Mouse (Mus musculus) brown adipose tissue, adult 24 weeks (tissue): ENCODE measurements around the gene Klf7. TPM values are rescaled to one million over a fixed set of nuclear protein-coding genes. Genes with fewer than 3 reads are reported as not detected.

Source experiments
- H3K27ac ChIP-seq: fragments of 200-500 bp; replicated peaks from 2 replicates; pipeline ENCODE4 v1.5.1; 2012; ENCODE audit warnings: low read depth, mild to moderate bottlenecking, low read length
- H3K4me1 ChIP-seq: fragments of 200-500 bp; 2 replicates; pipeline ENCODE4 v1.6.1; 2012; ENCODE audit warnings: low read length, mixed read lengths; ENCODE audit not compliant: control insufficient read depth, insufficient read depth, insufficient read length
- H3K4me3 ChIP-seq: fragments of 200-500 bp; 2 replicates; pipeline ENCODE4 v1.5.1; 2012; ENCODE audit warnings: low read depth, mild to moderate bottlenecking, low read length, moderate library complexity; ENCODE audit not compliant: insufficient read depth
- polyA plus RNA-seq: library from polyadenylated mRNA; stranded (reverse); fragments of >200 nt; gene quantifications from 2 replicates; pipeline ENCODE4 v1.2.4, GENCODE M21; 2012; ENCODE audit not compliant: missing spikeins, insufficient read depth, insufficient read length

The Klf7 gene
- polyA plus RNA-seq, 1 experiment, result 5.8 TPM

GRCm38 (mm10) chr1:64060699-64061454 is 61.2 kb downstream of the Klf7 start:
- Histone ChIP-seq H3K4me1 (peaks cover 15% of the 10 kb centered on the region), H3K4me3 (no peak overlapping the region), H3K27ac (peak overlapping the region; percentile 26; the same call in 1 of the 2 replicates)

- H3K4me3 ChIP-seq, result no peak overlapping the region
- H3K27ac ChIP-seq, result no peak overlapping the region
- H3K4me1 ChIP-seq, result peaks cover 15% of the 10 kb centered on the region
These were observed 62.0 kb downstream of the Klf7 start for GRCm38 (mm10) chr1:64060116-64060515.

- Histone ChIP-seq H3K27ac (no peak overlapping the region), H3K4me1 (peaks cover 19% of the 10 kb centered on the region), H3K4me3 (no peak overlapping the region)
These were observed 65.5 kb downstream of the Klf7 start for GRCm38 (mm10) chr1:64056541-64056940.

- Histone ChIP-seq H3K4me1 (peaks cover 19% of the 10 kb centered on the region), H3K27ac (no peak overlapping the region), H3K4me3 (no peak overlapping the region)
These were observed 66.1 kb downstream of the Klf7 start for GRCm38 (mm10) chr1:64055978-64056377.

- Histone ChIP-seq H3K4me3 (no peak overlapping the region), H3K4me1 (peaks cover 15% of the 10 kb centered on the region; the same call in 1 of the 2 replicates), H3K27ac (no peak overlapping the region)
These were observed 66.9 kb downstream of the Klf7 start for GRCm38 (mm10) chr1:64055210-64055609.

GRCm38 (mm10) chr1:64052069-64052750 is 69.9 kb downstream of the Klf7 start:
- peaks cover 13% of the 10 kb centered on the region; the same call in 1 of the 2 replicates for H3K4me1 ChIP-seq
- H3K27ac ChIP-seq, result 0 out of 2 replicates have a peak overlapping the region, but pooled peaks have one; percentile 4
- no peak overlapping the region for H3K4me3 ChIP-seq

- H3K4me1 ChIP-seq, result peaks cover 32% of the 10 kb centered on the region
- no peak overlapping the region for H3K4me3 ChIP-seq
- H3K27ac ChIP-seq, result no peak overlapping the region
These were observed 73.5 kb downstream of the Klf7 start for GRCm38 (mm10) chr1:64048567-64048966.

- H3K4me1 ChIP-seq, result peaks cover 40% of the 10 kb centered on the region
- no peak overlapping the region for H3K4me3 ChIP-seq
- H3K27ac ChIP-seq, result no peak overlapping the region
These were observed 75.3 kb downstream of the Klf7 start for GRCm38 (mm10) chr1:64046802-64047156.

GRCm38 (mm10) chr1:64046087-64046801 is 75.8 kb downstream of the Klf7 start:
- Histone ChIP-seq H3K4me1 (peaks cover 40% of the 10 kb centered on the region), H3K4me3 (no peak overlapping the region), H3K27ac (no peak overlapping the region)

GRCm38 (mm10) chr1:64044577-64044976 is 77.5 kb downstream of the Klf7 start:
- Histone ChIP-seq H3K27ac (peak overlapping the region; percentile 53; the same call in 1 of the 2 replicates), H3K4me1 (peaks cover 44% of the 10 kb centered on the region), H3K4me3 (no peak overlapping the region)

GRCm38 (mm10) chr1:64040831-64041383 is 81.2 kb downstream of the Klf7 start:
- peaks cover 51% of the 10 kb centered on the region for H3K4me1 ChIP-seq
- no peak overlapping the region for H3K4me3 ChIP-seq
- H3K27ac ChIP-seq, result peak overlapping the region; percentile 88

- Histone ChIP-seq H3K4me3 (no peak overlapping the region), H3K4me1 (peaks cover 53% of the 10 kb centered on the region), H3K27ac (peak overlapping the region; percentile 88)
These were observed 81.9 kb downstream of the Klf7 start for GRCm38 (mm10) chr1:64040061-64040686.

GRCm38 (mm10) chr1:64038343-64038742 is 83.7 kb downstream of the Klf7 start:
- no peak overlapping the region for H3K27ac ChIP-seq
- peaks cover 44% of the 10 kb centered on the region for H3K4me1 ChIP-seq
- no peak overlapping the region for H3K4me3 ChIP-seq

GRCm38 (mm10) chr1:64037800-64038199 is 84.3 kb downstream of the Klf7 start:
- Histone ChIP-seq H3K4me3 (no peak overlapping the region), H3K27ac (no peak overlapping the region), H3K4me1 (peaks cover 38% of the 10 kb centered on the region)
